Mouse (Mus musculus) frontal cortex, adult (tissue): ENCODE data around the gene Vmn2r59.
"Not testable (repeated sequence)": the region's sequence is repeated elsewhere in the genome, so short reads cannot be mapped to it uniquely, and the experiment has no call there.

ENCODE experiments used
- ATAC-seq: cut with Nextera tagmentation; 2 replicates; pipeline ENCODE4 v1.9.2; 2017; ENCODE audit warnings: mild to moderate bottlenecking, moderate library complexity, mixed read lengths; ENCODE audit not compliant: low TSS enrichment

The Vmn2r59 gene

GRCm38 (mm10) chr7:42058923-42059322 is at the start of gene Vmn2r59:
Gene Vmn2r59, minus strand, starts transcription at chr7:42059023.
- ATAC-seq, result no peak

- ATAC-seq, result no peak
Observed at GRCm38 (mm10) chr7:42107470-42107869, 48.6 kb upstream of the Vmn2r59 start, which contains the start of gene Vmn2r60. Gene Vmn2r60, plus strand, starts transcription at chr7:42107770.

- ATAC-seq, result not testable (repeated sequence)
Observed at GRCm38 (mm10) chr7:42107061-42107460, 48.2 kb upstream of the Vmn2r59 start.
